Mouse (Mus musculus) liver, embryonic 13.5 days (tissue): Measurements from ENCODE around the gene Atp12a. TPM values are rescaled to one million over a fixed set of nuclear protein-coding genes. Genes with fewer than 3 reads are reported as not detected.

ENCODE experiments used
- ATAC-seq: fragments of 200-750 bp; cut with Nextera tagmentation; 2 replicates; pipeline ENCODE4 v1.8.0; 2017; ENCODE audit warnings: low read depth, mild to moderate bottlenecking, moderate number of reproducible peaks, moderate library complexity
- DNase-seq: peaks from one replicate; pipeline ENCODE4 v3.0.0; 2022
- H3K27ac ChIP-seq: fragments of 300-500 bp; sonication (generic); 2 replicates; pipeline ENCODE4 v1.5.1; 2015; ENCODE audit warnings: moderate library complexity, mild to moderate bottlenecking, inconsistent platforms
- H3K27me3 ChIP-seq: fragments of 300-500 bp; sonication (generic); 2 replicates; pipeline ENCODE4 v1.6.1; 2015; ENCODE audit warnings: mild to moderate bottlenecking, inconsistent platforms
- H3K36me3 ChIP-seq: fragments of 300-500 bp; sonication (generic); 2 replicates; pipeline ENCODE4 v1.6.1; 2015; ENCODE audit warnings: mild to moderate bottlenecking, inconsistent platforms
- H3K4me1 ChIP-seq: fragments of 300-500 bp; sonication (generic); replicated peaks from 2 replicates; pipeline ENCODE4 v1.6.1; 2015; ENCODE audit warnings: inconsistent platforms
- H3K4me2 ChIP-seq: fragments of 300-500 bp; sonication (generic); 2 replicates; pipeline ENCODE4 v1.6.1; 2015; ENCODE audit warnings: inconsistent platforms, mild to moderate bottlenecking, moderate library complexity
- H3K4me3 ChIP-seq: fragments of 300-500 bp; sonication (generic); replicated peaks from 2 replicates; pipeline ENCODE4 v1.5.1; 2015; ENCODE audit warnings: mild to moderate bottlenecking, inconsistent platforms
- H3K9ac ChIP-seq: fragments of 300-500 bp; sonication (generic); 2 replicates; pipeline ENCODE4 v1.6.1; 2015; ENCODE audit warnings: mild to moderate bottlenecking, inconsistent platforms
- H3K9me3 ChIP-seq: fragments of 300-500 bp; sonication (generic); replicated peaks from 2 replicates; pipeline ENCODE4 v1.6.1; 2016; ENCODE audit warnings: inconsistent platforms
- WGBS: fragments of 180-500 bp; shearing (Covaris S2); methylation state at CpG from one replicate; pipeline ENCODE4 v1.1.7; 2015; ENCODE audit not compliant: insufficient replicate concordance; 5-methylcytosine and 5-hydroxymethylcytosine counted together
- polyA plus RNA-seq: library from polyadenylated mRNA; unstranded; fragments of >200 nt; fragmentation: Nextera tagmentation; extraction: Ambion mirVana; gene quantifications from 2 replicates; pipeline ENCODE4 v1.2.1, GENCODE M21; 2015

Gene Atp12a
- polyA plus RNA-seq, 1 experiment from 2014 or later, result not detected

DNA sequence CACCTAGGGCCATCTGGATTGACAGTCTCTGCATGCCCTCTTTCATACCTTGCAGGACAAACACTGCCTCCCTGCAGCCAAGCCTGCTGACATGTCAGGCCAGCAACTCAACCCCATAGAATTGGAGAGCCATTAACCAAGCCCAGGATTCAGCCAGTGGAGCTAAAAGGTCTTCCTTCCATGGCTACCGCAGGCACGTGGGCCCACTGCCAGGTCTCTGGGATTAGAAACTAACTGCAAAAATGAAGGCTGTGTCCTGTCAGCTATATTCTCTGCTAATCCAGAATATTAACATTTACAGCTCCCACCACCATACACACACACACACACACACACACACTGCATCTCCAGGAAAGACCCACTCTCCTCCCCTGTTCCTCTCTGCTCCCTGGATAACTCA lies 15.3 kb upstream of the Atp12a start:
- no peak overlapping the region for H3K27ac ChIP-seq
- no peaks in the 10 kb centered on the region for H3K27me3 ChIP-seq
- no peak overlapping the region for H3K9ac ChIP-seq
- ATAC-seq (no peak), DNase-seq (no peak)
- WGBS, result 63% methylated on average over 2 of the region's 2 CpGs
- no peaks in the 10 kb centered on the region for H3K9me3 ChIP-seq
- no peaks in the 10 kb centered on the region for H3K36me3 ChIP-seq
- H3K4me3 ChIP-seq, result no peak overlapping the region
- H3K4me1 ChIP-seq, result no peaks in the 10 kb centered on the region
- no peak overlapping the region for H3K4me2 ChIP-seq

DNA sequence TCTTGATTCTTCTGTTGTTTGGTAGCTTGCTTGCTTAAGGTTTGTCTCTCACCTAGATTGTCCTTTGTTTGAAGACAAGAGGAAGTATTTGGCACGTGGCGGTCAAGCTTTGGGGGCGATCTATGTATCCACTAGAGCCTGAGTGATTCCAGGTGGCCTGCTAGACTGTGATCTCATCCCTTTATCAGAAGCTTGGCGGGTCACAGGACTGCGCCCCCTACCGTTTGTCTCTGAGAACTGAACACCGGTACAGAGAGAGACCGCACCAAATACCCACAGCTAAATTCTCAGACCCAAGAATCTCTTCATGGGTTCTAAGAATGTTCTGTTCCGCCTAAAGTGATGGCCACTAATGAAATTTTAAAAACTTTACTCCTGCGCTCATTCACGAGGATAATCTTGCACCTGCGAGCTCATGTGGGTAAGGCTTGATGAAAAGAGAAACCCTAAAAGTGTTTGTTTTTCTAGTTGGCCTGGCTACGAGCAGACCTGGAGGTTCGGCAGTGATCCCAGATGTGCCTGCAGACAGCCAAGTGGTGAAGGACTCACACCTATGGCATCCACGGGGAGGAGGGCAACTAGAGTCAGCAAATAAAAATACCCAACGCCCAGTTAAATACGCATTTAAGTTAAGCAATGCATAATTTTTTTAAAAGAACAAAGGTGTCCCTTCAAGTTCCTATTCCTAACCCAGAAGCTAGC lies 12.8 kb upstream of the Atp12a start:
- H3K36me3 ChIP-seq, result no peaks in the 10 kb centered on the region
- WGBS, result 31% methylated on average over 17 of the region's 17 CpGs
- H3K27me3 ChIP-seq, result no peaks in the 10 kb centered on the region
- DNase-seq (peak; percentile 3), ATAC-seq (no peak)
- H3K9ac ChIP-seq, result no peak overlapping the region
- H3K4me1 ChIP-seq, result no peaks in the 10 kb centered on the region
- no peak overlapping the region for H3K27ac ChIP-seq
- no peak overlapping the region for H3K4me3 ChIP-seq
- H3K9me3 ChIP-seq, result no peaks in the 10 kb centered on the region
- no peak overlapping the region for H3K4me2 ChIP-seq

DNA sequence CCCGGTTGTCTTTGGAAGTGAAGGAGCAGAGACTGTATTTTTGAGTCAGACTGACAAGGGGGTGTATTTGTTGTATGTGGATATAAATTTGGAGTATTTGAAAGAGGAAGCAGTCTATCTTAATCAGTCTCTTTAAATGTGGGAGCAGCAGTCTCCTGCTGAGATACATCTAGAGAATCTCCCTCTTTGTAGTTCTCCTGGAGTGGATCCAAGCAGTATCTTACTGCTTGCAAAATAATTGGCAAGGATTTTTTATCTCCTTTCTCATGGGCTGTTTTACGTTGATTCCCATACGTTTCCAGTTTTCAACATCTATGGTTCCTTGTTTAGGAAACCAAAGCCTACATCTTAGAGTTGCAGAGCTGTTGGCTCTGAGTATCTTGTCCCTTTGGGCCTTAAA lies 10.1 kb upstream of the Atp12a start:
- no peaks in the 10 kb centered on the region for H3K4me1 ChIP-seq
- H3K9me3 ChIP-seq, result no peaks in the 10 kb centered on the region
- no peak for ATAC-seq
- 55% methylated on average over 3 of the region's 3 CpGs for WGBS
- no peak overlapping the region for H3K9ac ChIP-seq
- H3K4me2 ChIP-seq, result no peak overlapping the region
- no peak for DNase-seq
- H3K36me3 ChIP-seq, result no peaks in the 10 kb centered on the region
- no peak overlapping the region for H3K27ac ChIP-seq
- H3K27me3 ChIP-seq, result no peaks in the 10 kb centered on the region
- no peak overlapping the region for H3K4me3 ChIP-seq

DNA sequence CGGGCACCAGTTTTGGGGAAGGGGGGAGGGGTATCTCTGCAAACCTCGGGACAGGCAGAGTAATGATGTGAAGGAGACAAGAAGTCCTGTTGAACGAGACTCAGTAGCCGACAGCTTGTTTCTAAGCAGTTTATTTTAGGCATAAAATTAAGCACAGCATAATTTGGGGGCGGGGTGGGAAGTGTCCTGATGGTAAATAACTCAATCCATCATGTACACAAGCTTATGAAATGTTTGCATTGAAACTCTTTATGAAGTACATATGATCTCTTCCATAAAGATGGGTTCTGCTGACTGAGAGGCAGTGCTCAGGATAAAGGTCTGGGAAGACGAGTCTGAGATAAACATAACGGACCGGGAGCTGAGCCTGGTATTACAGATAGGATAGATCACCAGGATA lies 9.5 kb upstream of the Atp12a start:
- ATAC-seq (no peak), DNase-seq (no peak)
- 62% methylated on average over 8 of the region's 8 CpGs for WGBS

DNA sequence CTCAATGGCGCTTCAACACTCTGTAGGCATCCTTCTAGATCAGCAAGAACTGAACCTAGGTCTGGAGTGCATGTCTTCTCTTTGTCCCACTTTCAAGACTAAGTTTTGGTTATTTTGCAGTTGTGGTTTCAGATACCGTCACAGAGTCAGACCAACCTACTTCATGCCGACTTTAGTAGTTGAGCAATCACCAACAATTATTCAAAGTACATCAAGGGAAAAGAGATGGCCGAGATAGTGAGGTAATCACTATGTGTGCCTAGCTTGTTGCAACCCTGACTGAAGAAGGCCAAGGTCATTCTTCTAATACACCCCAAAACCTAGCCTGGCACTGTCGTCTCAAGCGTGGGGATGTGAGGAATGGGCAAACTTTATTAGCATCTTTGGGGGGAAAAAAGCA lies 8.7 kb upstream of the Atp12a start:
- Histone ChIP-seq H3K9ac (no peak overlapping the region), H3K27ac (no peak overlapping the region), H3K27me3 (no peaks in the 10 kb centered on the region), H3K9me3 (no peaks in the 10 kb centered on the region), H3K4me3 (no peak overlapping the region), H3K4me1 (no peaks in the 10 kb centered on the region), H3K4me2 (no peak overlapping the region), H3K36me3 (no peaks in the 10 kb centered on the region)
- DNase-seq (no peak), ATAC-seq (no peak)
- WGBS, result 61% methylated on average over 6 of the region's 6 CpGs

More for the DNA sequence above, 9.5 kb upstream of the Atp12a start:
- Histone ChIP-seq H3K9me3 (no peaks in the 10 kb centered on the region), H3K4me3 (no peak overlapping the region), H3K36me3 (no peaks in the 10 kb centered on the region), H3K27me3 (no peaks in the 10 kb centered on the region), H3K4me1 (no peaks in the 10 kb centered on the region), H3K4me2 (no peak overlapping the region), H3K9ac (no peak overlapping the region), H3K27ac (no peak overlapping the region)

DNA sequence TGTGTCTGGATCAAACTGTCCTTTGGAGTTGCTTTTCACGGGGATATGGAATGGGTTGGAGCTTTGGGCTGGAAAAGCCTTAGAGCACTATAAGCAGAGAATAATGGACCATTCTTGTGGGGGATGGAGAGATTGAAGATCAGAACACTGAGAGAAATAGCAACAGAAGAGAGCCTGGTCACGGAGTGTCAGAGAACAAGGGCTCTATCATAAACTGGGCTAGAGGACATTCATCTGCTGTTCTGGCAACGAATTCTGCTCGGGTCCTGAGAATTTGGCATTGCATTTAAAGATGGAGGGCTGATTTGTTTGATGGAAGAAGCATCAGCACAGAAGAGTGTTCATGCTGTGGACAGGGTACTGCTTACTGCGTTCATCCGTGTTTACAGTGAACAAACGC lies 6.4 kb upstream of the Atp12a start:
- H3K9ac ChIP-seq, result no peak overlapping the region
- no peak for DNase-seq
- WGBS, result 68% methylated on average over 7 of the region's 7 CpGs
- H3K27ac ChIP-seq, result no peak overlapping the region
- no peak overlapping the region for H3K4me3 ChIP-seq
- no peak for ATAC-seq
- no peak overlapping the region for H3K4me2 ChIP-seq
- no peaks in the 10 kb centered on the region for H3K4me1 ChIP-seq
- H3K36me3 ChIP-seq, result no peaks in the 10 kb centered on the region
- no peaks in the 10 kb centered on the region for H3K9me3 ChIP-seq
- H3K27me3 ChIP-seq, result peaks cover 7% of the 10 kb centered on the region

DNA sequence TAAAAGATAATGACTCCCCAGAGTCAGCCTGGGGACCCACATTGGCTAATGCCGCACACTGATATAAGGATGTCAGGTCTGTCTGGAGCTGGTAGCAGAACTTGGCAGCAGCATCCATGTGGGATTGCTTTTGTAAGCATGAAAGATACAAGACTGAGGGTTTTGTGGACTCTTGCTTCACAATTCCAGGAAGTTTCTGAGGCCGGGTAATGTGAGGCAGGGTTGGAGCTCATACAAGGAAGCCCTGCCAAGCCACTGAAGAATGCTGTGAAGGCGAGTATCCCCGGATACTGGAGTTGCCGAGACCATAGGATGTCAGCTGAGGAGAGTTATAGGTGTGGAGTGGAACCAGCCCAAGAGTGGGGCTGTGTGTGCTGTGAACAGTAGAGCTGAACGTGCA lies 5.7 kb upstream of the Atp12a start:
- Histone ChIP-seq H3K4me1 (no peaks in the 10 kb centered on the region), H3K27ac (no peak overlapping the region), H3K4me2 (no peak overlapping the region), H3K9ac (no peak overlapping the region), H3K36me3 (no peaks in the 10 kb centered on the region), H3K9me3 (no peaks in the 10 kb centered on the region), H3K27me3 (peaks cover 15% of the 10 kb centered on the region), H3K4me3 (no peak overlapping the region)
- WGBS, result 52% methylated on average over 6 of the region's 6 CpGs
- DNase-seq, result no peak
- ATAC-seq, result no peak

DNA sequence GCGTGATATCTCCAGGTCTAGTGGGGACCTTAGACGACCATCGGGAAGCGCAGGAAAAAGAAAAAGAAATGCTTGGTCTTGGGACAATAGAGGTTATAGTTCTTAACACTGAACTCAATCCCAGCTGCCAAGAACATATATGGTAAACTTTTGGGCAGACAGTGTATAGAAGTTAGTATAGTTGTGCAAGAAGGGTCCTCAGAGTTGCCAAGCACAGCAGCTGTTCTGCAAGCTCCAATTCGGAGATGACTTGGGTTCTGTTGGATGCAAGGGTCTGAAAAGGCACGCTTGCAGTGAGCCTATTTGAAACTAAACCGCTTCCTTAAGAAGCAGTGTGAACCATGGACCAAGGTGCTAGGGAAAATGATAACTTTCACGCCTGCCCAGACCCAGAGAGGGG lies 424 bp downstream of the Atp12a start:
- peaks cover 59% of the 10 kb centered on the region for H3K27me3 ChIP-seq
- H3K9ac ChIP-seq, result no peak overlapping the region

DNA sequence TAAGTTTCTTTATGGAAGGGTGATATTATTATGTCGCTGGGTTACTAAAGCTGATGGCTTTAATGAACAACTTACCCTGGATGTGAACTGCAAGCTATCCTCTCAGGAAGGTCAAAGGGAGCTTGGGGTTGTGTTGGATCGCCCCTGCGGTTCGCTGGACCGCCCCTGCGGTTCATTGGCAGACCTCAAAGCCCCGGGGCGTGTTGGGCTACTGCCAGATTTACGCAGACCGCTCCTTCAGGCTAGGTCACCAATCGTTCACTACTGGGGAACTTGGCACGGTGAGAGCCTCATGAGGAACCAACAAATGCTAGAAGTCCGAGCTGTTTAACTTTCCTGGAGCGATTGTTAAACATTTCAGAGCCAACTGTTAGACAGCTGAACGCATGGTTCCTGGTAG lies 1.8 kb downstream of the Atp12a start:
- WGBS, result 19% methylated on average over 15 of the region's 15 CpGs
- no peak overlapping the region for H3K4me3 ChIP-seq
- peaks cover 57% of the 10 kb centered on the region for H3K27me3 ChIP-seq
- no peaks in the 10 kb centered on the region for H3K9me3 ChIP-seq
- ATAC-seq (no peak), DNase-seq (no peak)
- H3K4me2 ChIP-seq, result no peak overlapping the region
- no peak overlapping the region for H3K9ac ChIP-seq
- 0 out of 2 replicates have a peak, but pooled peaks cover 4% of the 10 kb centered on the region for H3K4me1 ChIP-seq
- no peaks in the 10 kb centered on the region for H3K36me3 ChIP-seq
- no peak overlapping the region for H3K27ac ChIP-seq

More for the DNA sequence above, 424 bp downstream of the Atp12a start:
- 20% methylated on average over 8 of the region's 8 CpGs for WGBS
- no peak overlapping the region for H3K27ac ChIP-seq
- H3K4me2 ChIP-seq, result peak overlapping the region; percentile 51
- H3K4me1 ChIP-seq, result 0 out of 2 replicates have a peak, but pooled peaks cover 4% of the 10 kb centered on the region
- H3K36me3 ChIP-seq, result no peaks in the 10 kb centered on the region
- DNase-seq (no peak), ATAC-seq (no peak)
- H3K4me3 ChIP-seq, result no peak overlapping the region
- H3K9me3 ChIP-seq, result no peaks in the 10 kb centered on the region

DNA sequence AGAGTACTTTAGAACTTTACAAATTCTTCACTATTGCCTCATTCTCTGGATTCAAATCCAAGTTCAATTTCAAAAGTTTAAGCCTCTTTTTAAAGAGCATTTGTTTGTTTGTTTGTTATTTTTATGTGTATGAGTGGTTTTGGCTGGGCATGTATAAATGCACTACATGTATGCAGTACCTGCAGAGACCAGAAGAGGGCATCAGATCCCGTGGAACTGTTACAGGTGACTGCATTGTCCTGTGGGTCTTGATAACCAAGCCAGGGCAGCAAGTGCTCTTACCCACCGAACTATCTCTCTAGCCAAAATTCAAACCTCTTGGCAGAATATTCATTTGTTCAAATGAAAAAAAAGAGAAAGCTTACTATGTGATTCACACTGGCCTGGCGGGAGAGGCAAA lies 4.0 kb downstream of the Atp12a start:
- Histone ChIP-seq H3K27ac (no peak overlapping the region), H3K9ac (no peak overlapping the region), H3K27me3 (peaks cover 48% of the 10 kb centered on the region), H3K4me2 (no peak overlapping the region), H3K4me1 (0 out of 2 replicates have a peak, but pooled peaks cover 4% of the 10 kb centered on the region), H3K4me3 (no peak overlapping the region), H3K9me3 (no peaks in the 10 kb centered on the region), H3K36me3 (no peaks in the 10 kb centered on the region)
- 32% methylated on average over 3 of the region's 3 CpGs for WGBS
- peak; percentile 12 for DNase-seq
- ATAC-seq, result no peak

DNA sequence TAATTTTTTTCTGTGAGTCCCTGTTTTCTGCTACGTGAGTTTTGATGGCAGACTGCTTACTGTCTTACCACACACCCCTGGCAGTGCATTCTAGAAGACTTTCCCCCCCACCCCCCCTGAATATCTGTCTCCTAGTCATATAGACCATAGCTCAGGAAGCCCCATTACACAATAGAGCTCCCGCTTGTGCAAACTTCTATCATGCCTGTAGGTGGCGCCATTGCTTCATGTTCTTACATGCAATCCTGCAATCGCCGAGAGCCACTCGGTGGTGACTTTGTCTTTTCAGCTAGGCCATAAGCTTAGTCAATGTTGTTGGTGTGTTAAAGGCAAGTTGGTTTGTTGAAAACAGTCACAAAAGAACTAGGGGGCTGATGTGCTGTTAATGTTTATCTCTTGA lies 10.9 kb downstream of the Atp12a start:
- no peak overlapping the region for H3K9ac ChIP-seq
- H3K27ac ChIP-seq, result no peak overlapping the region
- no peaks in the 10 kb centered on the region for H3K9me3 ChIP-seq
- WGBS, result 2% methylated on average over 6 of the region's 6 CpGs
- DNase-seq (peak; percentile 46), ATAC-seq (no peak)
- H3K4me1 ChIP-seq, result no peaks in the 10 kb centered on the region
- H3K36me3 ChIP-seq, result no peaks in the 10 kb centered on the region
- no peaks in the 10 kb centered on the region for H3K27me3 ChIP-seq
- H3K4me2 ChIP-seq, result no peak overlapping the region
- no peak overlapping the region for H3K4me3 ChIP-seq

DNA sequence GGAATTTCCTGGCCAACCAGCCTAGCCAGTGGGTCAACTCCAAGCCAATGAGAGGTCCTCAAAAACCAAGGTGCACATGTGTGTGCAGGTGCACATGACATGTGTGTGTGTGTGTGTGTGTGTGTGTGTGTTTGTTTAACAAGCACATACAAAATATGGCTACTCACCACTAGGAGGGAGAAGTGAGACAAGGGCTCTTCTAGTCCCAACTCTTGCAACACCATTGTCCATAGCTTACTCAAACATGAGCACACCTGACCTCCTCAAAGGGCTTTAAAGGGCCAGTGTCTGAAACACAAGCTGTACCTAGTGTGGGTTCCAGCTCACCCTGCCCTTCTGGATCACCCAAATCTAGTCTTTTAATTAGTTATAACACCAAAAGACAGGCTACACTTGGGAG lies 12.9 kb downstream of the Atp12a start:
- no peak for ATAC-seq
- H3K9me3 ChIP-seq, result no peaks in the 10 kb centered on the region
- H3K27ac ChIP-seq, result no peak overlapping the region
- H3K4me1 ChIP-seq, result no peaks in the 10 kb centered on the region
- H3K36me3 ChIP-seq, result no peaks in the 10 kb centered on the region
- H3K9ac ChIP-seq, result no peak overlapping the region
- H3K4me2 ChIP-seq, result no peak overlapping the region
- DNase-seq, result no peak
- H3K4me3 ChIP-seq, result no peak overlapping the region
- H3K27me3 ChIP-seq, result no peaks in the 10 kb centered on the region
